Mouse (Mus musculus) T-helper 1 cell (primary cell): ENCODE results near the gene Ralgapa2.
"Not testable (repeated sequence)": the region's sequence is repeated elsewhere in the genome, so short reads cannot be mapped to it uniquely, and the experiment has no call there.

Source experiments
- in situ Hi-C: fragments of 300-600 bp; cut with MboI, MseI; formaldehyde crosslinking; loops from one replicate; pipeline ENCODE4 v1.15.1; 2025; ENCODE audit warnings: high pct_unique_total_duplicates

Ralgapa2 gene

GRCm38 (mm10) chr2:146499111-146499510 is 13.0 kb downstream of the Ralgapa2 start:
- in situ Hi-C loops: no loop called here

GRCm38 (mm10) chr2:146498298-146498697 is 13.8 kb downstream of the Ralgapa2 start:
- in situ Hi-C loops: no loop called here

GRCm38 (mm10) chr2:146496995-146497394 is 15.1 kb downstream of the Ralgapa2 start:
- in situ Hi-C loops: no loop called here

GRCm38 (mm10) chr2:146495781-146496180 is 16.4 kb downstream of the Ralgapa2 start:
- in situ Hi-C loops: no loop called here

- in situ Hi-C loops: no loop called here
Observed at GRCm38 (mm10) chr2:146493354-146493946, 18.7 kb downstream of the Ralgapa2 start.

- in situ Hi-C loops: no loop called here
Observed at GRCm38 (mm10) chr2:146491830-146492610, 20.1 kb downstream of the Ralgapa2 start.

GRCm38 (mm10) chr2:146490926-146491325 is 21.2 kb downstream of the Ralgapa2 start:
- in situ Hi-C loops: no loop called here

GRCm38 (mm10) chr2:146488291-146488690 is 23.9 kb downstream of the Ralgapa2 start:
- in situ Hi-C loops: no loop called here

- in situ Hi-C loops: no loop called here
Observed at GRCm38 (mm10) chr2:146482859-146483258, 29.3 kb downstream of the Ralgapa2 start.

- in situ Hi-C loops: no loop called here
Observed at GRCm38 (mm10) chr2:146477491-146477890, 34.7 kb downstream of the Ralgapa2 start.

- in situ Hi-C loops: no loop called here
Observed at GRCm38 (mm10) chr2:146476428-146476972, 35.6 kb downstream of the Ralgapa2 start.

GRCm38 (mm10) chr2:146476001-146476400 is 36.1 kb downstream of the Ralgapa2 start:
- in situ Hi-C loops: no loop called here

GRCm38 (mm10) chr2:146470947-146471346 is 41.2 kb downstream of the Ralgapa2 start:
- in situ Hi-C loops: loop anchor here (5.0 kb wide), 1 partner anchor 141 kb away; no protein-coding TSS in a partner anchor

GRCm38 (mm10) chr2:146469707-146470420 is 42.3 kb downstream of the Ralgapa2 start:
- in situ Hi-C loops: loop anchor here (5.0 kb wide), 1 partner anchor 142 kb away; no protein-coding TSS in a partner anchor

- in situ Hi-C loops: no loop called here
Observed at GRCm38 (mm10) chr2:146468898-146469297, 43.2 kb downstream of the Ralgapa2 start.

- in situ Hi-C loops: no loop called here
Observed at GRCm38 (mm10) chr2:146468016-146468415, 44.1 kb downstream of the Ralgapa2 start.

GRCm38 (mm10) chr2:146466811-146467210 is 45.3 kb downstream of the Ralgapa2 start:
- in situ Hi-C loops: not testable (repeated sequence)

- in situ Hi-C loops: no loop called here
Observed at GRCm38 (mm10) chr2:146457494-146457893, 54.6 kb downstream of the Ralgapa2 start.

GRCm38 (mm10) chr2:146456612-146457011 is 55.5 kb downstream of the Ralgapa2 start:
- in situ Hi-C loops: no loop called here

- in situ Hi-C loops: no loop called here
Observed at GRCm38 (mm10) chr2:146456062-146456461, 56.1 kb downstream of the Ralgapa2 start.

GRCm38 (mm10) chr2:146444009-146444408 is 68.1 kb downstream of the Ralgapa2 start:
- in situ Hi-C loops: no loop called here

GRCm38 (mm10) chr2:146443291-146443875 is 68.8 kb downstream of the Ralgapa2 start:
- in situ Hi-C loops: no loop called here
